Mouse (Mus musculus): Measurements from ENCODE around the gene Aplp2. TPM values are rescaled to one million over a fixed set of nuclear protein-coding genes. Genes with fewer than 3 reads are reported as not detected.

The Aplp2 gene
- polyA plus RNA-seq, 1 experiment, result 147 TPM

GRCm38 (mm10) chr9:31209502-31209901, 2.1 kb downstream of the Aplp2 start:
- H3K4me3 ChIP-seq (ENCODE audit: low read depth, low read length), result no peak overlapping the region
- 73% methylated on average over 1 of the region's 1 CpGs for WGBS
- H3K4me1 ChIP-seq (ENCODE audit: control insufficient read depth, insufficient read depth, insufficient read length, low read length), result peaks cover 11% of the 10 kb centered on the region
- no peak overlapping the region for H3K27ac ChIP-seq (ENCODE audit: insufficient read depth, low read depth, low read length)
- no peaks in the 10 kb centered on the region for H3K36me3 ChIP-seq (ENCODE audit: control insufficient read depth, insufficient read depth, low read length)
- no peak for TF ChIP-seq CTCF (IDR thresholded peaks at IDR 0.05; ENCODE audit: extremely low read depth, insufficient read length, insufficient replicate concordance, low read depth, low read length)
- no peak for TF ChIP-seq POLR2A (IDR thresholded peaks at IDR 0.05; ENCODE audit: low read depth, low read length)
- no peaks in the 10 kb centered on the region for H3K27me3 ChIP-seq (ENCODE audit: control insufficient read depth, insufficient read depth, low read length)

DNA sequence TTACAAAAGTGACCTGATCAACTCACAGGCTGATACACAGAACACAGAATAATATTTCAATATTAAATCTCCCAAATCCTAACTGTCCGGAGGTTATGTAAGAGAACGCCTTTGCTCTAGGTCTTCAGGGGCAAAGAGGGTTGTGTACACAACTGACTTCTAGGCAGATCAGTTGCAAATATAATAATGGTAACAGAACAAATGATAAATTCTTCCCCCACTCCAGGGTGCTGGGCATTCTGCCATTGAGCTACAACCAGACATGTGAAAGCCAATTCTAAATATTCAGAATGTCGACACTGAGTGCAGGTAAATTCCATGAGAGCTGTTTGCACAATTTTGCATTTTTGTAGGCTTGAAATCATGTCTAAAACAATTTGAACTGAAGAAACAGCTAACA, 3.9 kb downstream of the Aplp2 start:
- no peaks in the 10 kb centered on the region for H3K27me3 ChIP-seq (ENCODE audit: control insufficient read depth, insufficient read depth, low read length)
- H3K4me1 ChIP-seq (ENCODE audit: control insufficient read depth, insufficient read depth, insufficient read length, low read length), result peaks cover 15% of the 10 kb centered on the region
- TF ChIP-seq POLR2A (IDR thresholded peaks at IDR 0.05; ENCODE audit: low read depth, low read length) (no peak), CTCF (IDR thresholded peaks at IDR 0.05; ENCODE audit: extremely low read depth, insufficient read length, insufficient replicate concordance, low read depth, low read length) (no peak)
- H3K27ac ChIP-seq (ENCODE audit: insufficient read depth, low read depth, low read length), result no peak overlapping the region
- 60% methylated on average over 3 of the region's 3 CpGs for WGBS
- H3K4me3 ChIP-seq (ENCODE audit: low read depth, low read length), result no peak overlapping the region
- no peaks in the 10 kb centered on the region for H3K36me3 ChIP-seq (ENCODE audit: control insufficient read depth, insufficient read depth, low read length)

- H3K4me1 ChIP-seq (ENCODE audit: control insufficient read depth, insufficient read depth, insufficient read length, low read length), result peaks cover 12% of the 10 kb centered on the region
- no peak overlapping the region for H3K4me3 ChIP-seq (ENCODE audit: low read depth, low read length)
- no peaks in the 10 kb centered on the region for H3K36me3 ChIP-seq (ENCODE audit: control insufficient read depth, insufficient read depth, low read length)
- TF ChIP-seq POLR2A (IDR thresholded peaks at IDR 0.05; ENCODE audit: low read depth, low read length) (no peak), CTCF (IDR thresholded peaks at IDR 0.05; ENCODE audit: extremely low read depth, insufficient read length, insufficient replicate concordance, low read depth, low read length) (no peak)
- WGBS, result 14% methylated on average over 6 of the region's 6 CpGs
- no peaks in the 10 kb centered on the region for H3K27me3 ChIP-seq (ENCODE audit: control insufficient read depth, insufficient read depth, low read length)
- H3K27ac ChIP-seq (ENCODE audit: insufficient read depth, low read depth, low read length), result peak overlapping the region; percentile 70
Measured at GRCm38 (mm10) chr9:31204722-31205121, 6.9 kb downstream of the Aplp2 start.

- no peak overlapping the region for H3K4me3 ChIP-seq (ENCODE audit: low read depth, low read length)
- no peaks in the 10 kb centered on the region for H3K36me3 ChIP-seq (ENCODE audit: control insufficient read depth, insufficient read depth, low read length)
- WGBS, result 81% methylated on average over 16 of the region's 16 CpGs
- H3K27me3 ChIP-seq (ENCODE audit: control insufficient read depth, insufficient read depth, low read length), result no peaks in the 10 kb centered on the region
- no peak for TF ChIP-seq POLR2A (IDR thresholded peaks at IDR 0.05; ENCODE audit: low read depth, low read length)
- no peak for TF ChIP-seq CTCF (IDR thresholded peaks at IDR 0.05; ENCODE audit: extremely low read depth, insufficient read length, insufficient replicate concordance, low read depth, low read length)
- no peak overlapping the region for H3K27ac ChIP-seq (ENCODE audit: insufficient read depth, low read depth, low read length)
- H3K4me1 ChIP-seq (ENCODE audit: control insufficient read depth, insufficient read depth, insufficient read length, low read length), result peaks cover 12% of the 10 kb centered on the region
Measured at GRCm38 (mm10) chr9:31203571-31204210, 7.9 kb downstream of the Aplp2 start.

DNA sequence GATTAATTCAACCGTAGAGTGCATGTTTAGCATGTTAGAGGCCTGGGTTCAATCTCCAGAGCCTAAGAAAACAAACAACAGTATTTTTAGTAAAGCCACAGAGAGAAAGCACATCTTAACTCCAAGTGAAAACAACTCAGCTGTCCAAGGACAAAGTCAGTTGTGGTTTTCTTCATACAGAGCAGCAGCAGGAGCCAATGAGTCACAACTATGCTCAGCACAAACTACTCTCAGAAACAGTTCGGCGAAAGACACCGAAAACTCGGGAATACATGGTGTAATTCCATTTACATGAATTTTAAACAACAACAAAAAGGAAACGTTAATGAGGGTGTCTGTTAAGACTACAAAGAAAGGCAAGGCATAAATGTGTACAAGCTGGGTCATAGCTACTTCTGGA, 8.5 kb downstream of the Aplp2 start:
- Histone ChIP-seq H3K4me3 (ENCODE audit: low read depth, low read length) (no peak overlapping the region), H3K4me1 (ENCODE audit: control insufficient read depth, insufficient read depth, insufficient read length, low read length) (peaks cover 15% of the 10 kb centered on the region), H3K36me3 (ENCODE audit: control insufficient read depth, insufficient read depth, low read length) (no peaks in the 10 kb centered on the region), H3K27ac (ENCODE audit: insufficient read depth, low read depth, low read length) (no peak overlapping the region), H3K27me3 (ENCODE audit: control insufficient read depth, insufficient read depth, low read length) (no peaks in the 10 kb centered on the region)
- 75% methylated on average over 6 of the region's 6 CpGs for WGBS
- TF ChIP-seq CTCF (IDR thresholded peaks at IDR 0.05; ENCODE audit: extremely low read depth, insufficient read length, insufficient replicate concordance, low read depth, low read length), result no peak
- TF ChIP-seq POLR2A (IDR thresholded peaks at IDR 0.05; ENCODE audit: low read depth, low read length), result no peak

DNA sequence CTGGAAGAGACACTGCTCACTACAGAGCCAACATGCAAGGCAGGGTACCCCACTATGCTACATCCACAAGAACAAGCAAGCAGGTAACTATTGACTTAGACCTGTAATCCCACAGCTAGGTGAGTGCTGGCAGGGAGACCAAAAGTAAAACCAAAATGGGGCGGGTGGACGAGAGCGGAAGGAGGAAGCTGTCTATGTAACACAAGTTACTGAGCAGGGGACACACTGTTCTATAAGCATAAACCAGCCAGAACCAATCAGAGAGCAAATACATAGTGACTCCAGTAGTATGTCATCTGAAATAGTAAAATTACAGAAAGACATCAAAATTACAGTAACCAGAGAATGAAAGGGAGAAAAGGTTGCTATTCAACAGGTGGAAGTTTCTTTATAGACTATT, 13.0 kb downstream of the Aplp2 start:
- no peak for TF ChIP-seq POLR2A (IDR thresholded peaks at IDR 0.05; ENCODE audit: low read depth, low read length)
- TF ChIP-seq CTCF (IDR thresholded peaks at IDR 0.05; ENCODE audit: extremely low read depth, insufficient read length, insufficient replicate concordance, low read depth, low read length), result no peak
- peaks cover 6% of the 10 kb centered on the region for H3K4me1 ChIP-seq (ENCODE audit: control insufficient read depth, insufficient read depth, insufficient read length, low read length)
- no peak overlapping the region for H3K27ac ChIP-seq (ENCODE audit: insufficient read depth, low read depth, low read length)
- WGBS, result 47% methylated on average over 3 of the region's 3 CpGs
- no peak overlapping the region for H3K4me3 ChIP-seq (ENCODE audit: low read depth, low read length)
- no peaks in the 10 kb centered on the region for H3K27me3 ChIP-seq (ENCODE audit: control insufficient read depth, insufficient read depth, low read length)
- H3K36me3 ChIP-seq (ENCODE audit: control insufficient read depth, insufficient read depth, low read length), result no peaks in the 10 kb centered on the region

DNA sequence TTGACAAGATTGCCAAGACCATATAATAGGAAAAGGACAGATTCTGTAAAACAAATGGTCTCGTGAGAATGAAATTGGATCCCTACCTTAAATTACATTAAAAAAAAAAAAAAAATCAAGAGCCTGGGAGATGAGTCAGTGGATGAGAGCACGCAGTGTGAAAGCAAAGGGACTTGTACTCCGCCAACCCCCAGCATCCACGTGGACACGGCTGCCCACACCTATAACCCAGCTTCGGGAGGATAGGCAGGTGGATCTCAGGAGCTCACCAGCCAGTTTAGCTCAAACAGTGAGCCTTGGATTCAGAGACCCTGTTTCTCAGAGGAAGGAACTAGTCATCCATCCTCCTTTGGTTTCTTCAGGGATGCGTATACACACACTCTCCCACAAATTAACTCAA, 13.8 kb downstream of the Aplp2 start:
- TF ChIP-seq CTCF (IDR thresholded peaks at IDR 0.05; ENCODE audit: extremely low read depth, insufficient read length, insufficient replicate concordance, low read depth, low read length) (no peak), POLR2A (IDR thresholded peaks at IDR 0.05; ENCODE audit: low read depth, low read length) (no peak)
- peaks cover 3% of the 10 kb centered on the region for H3K4me1 ChIP-seq (ENCODE audit: control insufficient read depth, insufficient read depth, insufficient read length, low read length)

More for the DNA sequence above, 13.8 kb downstream of the Aplp2 start:
- Histone ChIP-seq H3K27me3 (ENCODE audit: control insufficient read depth, insufficient read depth, low read length) (no peaks in the 10 kb centered on the region), H3K36me3 (ENCODE audit: control insufficient read depth, insufficient read depth, low read length) (no peaks in the 10 kb centered on the region), H3K4me3 (ENCODE audit: low read depth, low read length) (no peak overlapping the region), H3K27ac (ENCODE audit: insufficient read depth, low read depth, low read length) (no peak overlapping the region)
- WGBS, result 91% methylated on average over 7 of the region's 7 CpGs

Data from small intestine, adult 2 months (tissue).